Mouse (Mus musculus): Measurements from ENCODE around the gene Chn1. TPM values are rescaled to one million over a fixed set of nuclear protein-coding genes. Genes with fewer than 3 reads are reported as not detected.
A peak's percentile ranks its signal among the peaks of the same experiment; 100 is the strongest.

The Chn1 gene
- polyA plus RNA-seq, 1 experiment from 2014 or later = 84.1 TPM

- H3K27me3 ChIP-seq (ENCODE audit: control insufficient read depth, insufficient read depth, low read depth, low read length) = no peaks in the 10 kb centered on the region
- no peak overlapping the region for H3K4me2 ChIP-seq (ENCODE audit: low read length)
- H3K36me3 ChIP-seq (ENCODE audit: control insufficient read depth, insufficient read depth, low read length) = no peaks in the 10 kb centered on the region
- no peak overlapping the region for H3K4me3 ChIP-seq (ENCODE audit: low read depth, low read length)
- H3K9ac ChIP-seq (ENCODE audit: low read depth, low read length) = no peak overlapping the region
- no peak for ATAC-seq
- no peaks in the 10 kb centered on the region for H3K9me3 ChIP-seq (replicated peaks; ENCODE audit: control insufficient read depth, low read length, poor library complexity, severe bottlenecking)
- H3K27ac ChIP-seq (ENCODE audit: low read length) = no peak overlapping the region
- H3K4me1 ChIP-seq (ENCODE audit: control insufficient read depth, insufficient read depth, low read length) = no peaks in the 10 kb centered on the region
Measured at GRCm38 (mm10) chr2:73712481-73712880, 62.7 kb downstream of the Chn1 start.

- 51% methylated on average over 4 of the region's 4 CpGs for WGBS
- no peaks in the 10 kb centered on the region for H3K4me1 ChIP-seq (ENCODE audit: control insufficient read depth, insufficient read depth, low read length)
- no peaks in the 10 kb centered on the region for H3K36me3 ChIP-seq (ENCODE audit: control insufficient read depth, insufficient read depth, low read length)
- no peak for ATAC-seq
- no peaks in the 10 kb centered on the region for H3K27me3 ChIP-seq (ENCODE audit: control insufficient read depth, insufficient read depth, low read depth, low read length)
- H3K9ac ChIP-seq (ENCODE audit: low read depth, low read length) = no peak overlapping the region
- H3K4me2 ChIP-seq (ENCODE audit: low read length) = no peak overlapping the region
- no peak overlapping the region for H3K27ac ChIP-seq (ENCODE audit: low read length)
- no peaks in the 10 kb centered on the region for H3K9me3 ChIP-seq (replicated peaks; ENCODE audit: control insufficient read depth, low read length, poor library complexity, severe bottlenecking)
- H3K4me3 ChIP-seq (ENCODE audit: low read depth, low read length) = no peak overlapping the region
Measured at GRCm38 (mm10) chr2:73693045-73693444, 82.1 kb downstream of the Chn1 start.

- Histone ChIP-seq H3K4me3 (ENCODE audit: low read depth, low read length) (no peak overlapping the region), H3K4me1 (ENCODE audit: control insufficient read depth, insufficient read depth, low read length) (no peaks in the 10 kb centered on the region), H3K9me3 (replicated peaks; ENCODE audit: control insufficient read depth, low read length, poor library complexity, severe bottlenecking) (0 out of 2 replicates have a peak, but pooled peaks cover 3% of the 10 kb centered on the region), H3K4me2 (ENCODE audit: low read length) (no peak overlapping the region), H3K36me3 (ENCODE audit: control insufficient read depth, insufficient read depth, low read length) (no peaks in the 10 kb centered on the region), H3K9ac (ENCODE audit: low read depth, low read length) (no peak overlapping the region), H3K27me3 (ENCODE audit: control insufficient read depth, insufficient read depth, low read depth, low read length) (no peaks in the 10 kb centered on the region), H3K27ac (ENCODE audit: low read length) (no peak overlapping the region)
- WGBS = 78% methylated on average over 6 of the region's 6 CpGs
- ATAC-seq = 0 out of 2 replicates have a peak, but pooled peaks have one; percentile 25
Measured at GRCm38 (mm10) chr2:73690783-73691604, 84.2 kb downstream of the Chn1 start.

- Histone ChIP-seq H3K9ac (ENCODE audit: low read depth, low read length) (no peak overlapping the region), H3K27ac (ENCODE audit: low read length) (no peak overlapping the region), H3K27me3 (ENCODE audit: control insufficient read depth, insufficient read depth, low read depth, low read length) (no peaks in the 10 kb centered on the region), H3K4me2 (ENCODE audit: low read length) (no peak overlapping the region), H3K4me3 (ENCODE audit: low read depth, low read length) (no peak overlapping the region), H3K9me3 (replicated peaks; ENCODE audit: control insufficient read depth, low read length, poor library complexity, severe bottlenecking) (no peaks in the 10 kb centered on the region), H3K36me3 (ENCODE audit: control insufficient read depth, insufficient read depth, low read length) (no peaks in the 10 kb centered on the region), H3K4me1 (ENCODE audit: control insufficient read depth, insufficient read depth, low read length) (no peaks in the 10 kb centered on the region)
- WGBS = 69% methylated on average over 1 of the region's 1 CpGs
- ATAC-seq = no peak
Measured at GRCm38 (mm10) chr2:73682500-73682899, 92.6 kb downstream of the Chn1 start.

- Histone ChIP-seq H3K4me2 (ENCODE audit: low read length) (no peak overlapping the region), H3K27ac (ENCODE audit: low read length) (no peak overlapping the region; the same call in 1 of the 2 replicates), H3K27me3 (ENCODE audit: control insufficient read depth, insufficient read depth, low read depth, low read length) (no peaks in the 10 kb centered on the region), H3K4me3 (ENCODE audit: low read depth, low read length) (no peak overlapping the region), H3K9ac (ENCODE audit: low read depth, low read length) (no peak overlapping the region), H3K9me3 (replicated peaks; ENCODE audit: control insufficient read depth, low read length, poor library complexity, severe bottlenecking) (no peaks in the 10 kb centered on the region), H3K36me3 (ENCODE audit: control insufficient read depth, insufficient read depth, low read length) (no peaks in the 10 kb centered on the region), H3K4me1 (ENCODE audit: control insufficient read depth, insufficient read depth, low read length) (no peaks in the 10 kb centered on the region)
- 73% methylated on average over 1 of the region's 1 CpGs for WGBS
- no peak for ATAC-seq
Measured at GRCm38 (mm10) chr2:73680425-73681027, 94.6 kb downstream of the Chn1 start.

- Histone ChIP-seq H3K4me2 (ENCODE audit: low read length) (no peak overlapping the region), H3K9ac (ENCODE audit: low read depth, low read length) (no peak overlapping the region), H3K27me3 (ENCODE audit: control insufficient read depth, insufficient read depth, low read depth, low read length) (no peaks in the 10 kb centered on the region), H3K27ac (ENCODE audit: low read length) (no peak overlapping the region), H3K9me3 (replicated peaks; ENCODE audit: control insufficient read depth, low read length, poor library complexity, severe bottlenecking) (no peaks in the 10 kb centered on the region), H3K4me3 (ENCODE audit: low read depth, low read length) (no peak overlapping the region), H3K4me1 (ENCODE audit: control insufficient read depth, insufficient read depth, low read length) (peaks cover 3% of the 10 kb centered on the region; the same call in 1 of the 2 replicates), H3K36me3 (ENCODE audit: control insufficient read depth, insufficient read depth, low read length) (no peaks in the 10 kb centered on the region)
- 79% methylated on average over 4 of the region's 4 CpGs for WGBS
- no peak for ATAC-seq
Measured at GRCm38 (mm10) chr2:73668608-73669007, 106.5 kb downstream of the Chn1 start.

GRCm38 (mm10) chr2:73660566-73661134 lies 114.5 kb downstream of the Chn1 start:
- Histone ChIP-seq H3K9me3 (replicated peaks; ENCODE audit: control insufficient read depth, low read length, poor library complexity, severe bottlenecking) (no peaks in the 10 kb centered on the region), H3K4me2 (ENCODE audit: low read length) (peak overlapping the region; percentile 52), H3K36me3 (ENCODE audit: control insufficient read depth, insufficient read depth, low read length) (no peaks in the 10 kb centered on the region), H3K27ac (ENCODE audit: low read length) (no peak overlapping the region; the same call in 1 of the 2 replicates), H3K4me1 (ENCODE audit: control insufficient read depth, insufficient read depth, low read length) (peaks cover 37% of the 10 kb centered on the region), H3K27me3 (ENCODE audit: control insufficient read depth, insufficient read depth, low read depth, low read length) (no peaks in the 10 kb centered on the region), H3K9ac (ENCODE audit: low read depth, low read length) (0 out of 2 replicates have a peak overlapping the region, but pooled peaks have one; percentile 23), H3K4me3 (ENCODE audit: low read depth, low read length) (peak overlapping the region; percentile 32)
- ATAC-seq = peak; percentile 26; the same call in 1 of the 2 replicates
- WGBS = 81% methylated on average over 11 of the region's 11 CpGs

- peaks cover 37% of the 10 kb centered on the region for H3K4me1 ChIP-seq (ENCODE audit: control insufficient read depth, insufficient read depth, low read length)
- peak overlapping the region; percentile 52 for H3K4me2 ChIP-seq (ENCODE audit: low read length)
- H3K27ac ChIP-seq (ENCODE audit: low read length) = peak overlapping the region; percentile 59; the same call in 1 of the 2 replicates
- H3K9me3 ChIP-seq (replicated peaks; ENCODE audit: control insufficient read depth, low read length, poor library complexity, severe bottlenecking) = no peaks in the 10 kb centered on the region
- WGBS = 24% methylated on average over 18 of the region's 18 CpGs
- H3K4me3 ChIP-seq (ENCODE audit: low read depth, low read length) = peak overlapping the region; percentile 32
- ATAC-seq = peak; percentile 91
- H3K36me3 ChIP-seq (ENCODE audit: control insufficient read depth, insufficient read depth, low read length) = no peaks in the 10 kb centered on the region
- H3K27me3 ChIP-seq (ENCODE audit: control insufficient read depth, insufficient read depth, low read depth, low read length) = no peaks in the 10 kb centered on the region
- H3K9ac ChIP-seq (ENCODE audit: low read depth, low read length) = peak overlapping the region; percentile 23; the same call in 1 of the 2 replicates
Measured at GRCm38 (mm10) chr2:73659726-73660565, 115.2 kb downstream of the Chn1 start.

Measured in midbrain, embryonic 16.5 days (tissue).